Mouse (Mus musculus): ENCODE measurements at regions not wholly inside any gene's neighbourhood (a gene's known extent, or its start where the extent isn't known, plus 50 kb on each side); places are given as distances from the start of the nearest gene placed in this dataset.

DNA sequence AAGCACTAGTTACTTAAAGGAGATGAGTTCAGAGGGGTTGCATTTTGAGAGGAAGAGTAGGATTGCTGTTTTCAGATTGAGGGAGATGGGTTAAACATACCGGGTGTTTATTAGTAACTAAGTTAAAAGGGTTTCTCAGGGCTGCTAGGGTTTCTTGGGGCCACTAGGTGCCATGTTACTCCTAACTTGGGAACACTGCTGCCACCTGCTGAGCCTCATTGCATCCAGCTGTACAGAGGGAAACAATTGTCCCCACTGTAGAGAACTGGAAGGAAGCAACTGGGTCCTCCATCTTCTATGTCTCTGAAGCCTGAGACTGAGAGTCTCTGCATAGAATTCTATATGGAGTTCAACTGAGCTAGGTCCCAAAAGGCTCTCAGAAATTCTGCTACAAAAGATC is 524.3 kb downstream of the Rnf144a start:
- TF ChIP-seq CTCF (IDR thresholded peaks at IDR 0.05; ENCODE audit: control insufficient read depth, insufficient read depth, insufficient read length) (no peak), MAX (IDR thresholded peaks at IDR 0.05) (no peak), USF1 (IDR thresholded peaks at IDR 0.05; ENCODE audit: low read depth) (no peak)
